Mouse (Mus musculus) erythroblast, embryonic 14.5 days (primary cell): ENCODE results near the gene Oaz1.

Experiments
- GATA1 ChIP-seq: IDR thresholded peaks from 2 replicates; pipeline ENCODE4 v1.6.1; 2012; ENCODE audit warnings: low read length, inconsistent platforms, mixed read lengths
- TAL1 ChIP-seq: IDR thresholded peaks from 3 replicates; pipeline ENCODE4 v1.6.1; 2012; ENCODE audit warnings: low read length, inconsistent platforms, mixed read lengths

DNA sequence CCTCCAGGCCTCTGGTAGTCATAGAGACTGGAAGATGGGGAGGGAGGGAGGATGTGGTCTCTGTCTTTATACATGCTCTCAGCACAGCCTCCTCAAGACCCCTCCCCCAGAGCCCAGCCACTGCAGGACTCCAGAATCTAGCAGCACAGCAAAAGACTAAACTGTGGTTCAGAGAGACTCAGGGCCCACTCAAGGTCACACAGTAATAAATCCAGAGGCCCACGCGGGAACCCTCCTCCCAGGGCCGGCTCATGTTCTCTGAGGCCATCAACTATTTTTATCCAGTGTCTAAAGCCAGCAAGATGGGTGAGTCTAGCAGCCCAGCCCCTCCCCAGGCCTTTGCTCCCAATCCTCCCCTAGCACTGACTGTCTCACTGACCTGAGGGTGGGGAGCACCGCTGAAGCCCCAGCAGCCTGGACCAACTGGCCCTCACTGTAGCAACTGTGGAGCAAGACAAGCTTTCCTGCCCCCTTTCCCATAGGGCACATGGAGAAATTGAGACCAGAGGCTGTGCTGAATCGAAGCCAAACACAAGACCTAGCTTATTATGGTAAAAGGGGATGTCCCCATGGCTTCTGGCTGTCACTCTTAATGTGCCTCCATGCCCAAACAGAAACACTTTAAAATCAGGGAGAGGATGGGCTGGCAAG lies 13.9 kb upstream of the Oaz1 start:
- TF ChIP-seq TAL1 (no peak), GATA1 (no peak)
